Mouse (Mus musculus): Measurements from ENCODE around the gene Twf2. TPM values are rescaled to one million over a fixed set of nuclear protein-coding genes. Genes with fewer than 3 reads are reported as not detected.

Gene Twf2
- total RNA-seq, 4 experiments from 2014 or later, result 92.9 to 136 (median 118) TPM

DNA sequence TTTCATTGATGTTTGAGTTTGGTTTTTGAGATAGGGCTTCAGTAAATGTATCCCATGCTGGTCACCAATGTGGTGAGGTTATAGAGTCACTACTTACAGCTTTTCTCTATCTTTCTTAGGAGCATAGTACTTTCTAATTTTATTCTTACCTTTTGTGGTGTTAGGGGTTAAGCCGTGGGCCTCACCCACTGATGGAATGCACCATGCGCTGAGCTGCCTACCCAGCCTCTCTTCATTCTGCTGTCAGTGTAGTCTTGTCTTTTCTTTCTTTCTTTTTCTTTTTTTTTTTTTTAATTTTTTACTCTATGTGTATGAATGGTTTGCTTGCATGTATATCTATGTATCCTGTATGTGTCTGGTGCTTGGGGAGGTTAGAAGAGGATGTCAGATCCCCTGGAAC is 23.5 kb upstream of the Twf2 start:
- no peak for DNase-seq

- no peak for DNase-seq
These were observed 22.9 kb upstream of the Twf2 start for GRCm38 (mm10) chr9:106179964-106180363.

- no peak for DNase-seq
These were observed 20.8 kb upstream of the Twf2 start for GRCm38 (mm10) chr9:106182146-106182545.

DNA sequence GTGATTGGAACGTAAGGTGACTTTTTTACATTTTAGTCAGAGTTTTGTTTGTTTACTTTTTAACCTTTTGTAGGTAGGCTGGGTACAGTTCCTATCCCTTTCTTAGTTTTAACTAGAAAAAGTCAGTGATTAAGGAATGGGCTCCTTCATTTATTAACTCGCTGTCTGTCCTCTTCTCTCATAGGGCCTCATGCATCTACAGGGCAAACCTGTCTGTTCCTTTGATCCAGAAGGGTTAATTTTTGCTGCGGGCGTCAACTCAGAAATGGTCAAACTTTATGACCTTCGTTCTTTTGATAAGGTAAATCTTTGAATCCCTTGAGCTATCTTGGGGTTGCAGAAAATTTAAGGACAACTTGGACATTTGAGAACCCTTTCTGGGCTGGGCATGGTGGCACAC is 18.9 kb upstream of the Twf2 start:
- no peak for DNase-seq

DNA sequence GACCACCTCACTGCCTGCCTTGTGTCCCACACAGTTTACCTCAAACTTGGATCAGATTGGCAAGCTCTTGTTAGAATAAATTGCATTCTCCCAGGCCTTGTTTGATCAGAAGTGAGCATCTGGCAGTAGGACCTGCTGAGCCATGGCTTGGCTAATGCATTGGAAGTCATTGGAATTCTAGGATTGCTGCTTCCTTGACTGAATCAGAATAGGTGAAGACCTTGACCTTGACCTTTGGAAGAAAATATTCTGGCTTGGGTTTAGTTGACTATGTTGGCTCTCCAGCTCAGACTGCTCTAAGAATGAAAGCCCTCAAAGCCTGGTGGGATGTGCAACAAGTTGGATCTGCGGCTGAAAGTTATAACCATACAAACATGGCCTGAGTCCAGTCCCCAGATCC is 11.6 kb upstream of the Twf2 start:
- DNase-seq, result no peak

DNA sequence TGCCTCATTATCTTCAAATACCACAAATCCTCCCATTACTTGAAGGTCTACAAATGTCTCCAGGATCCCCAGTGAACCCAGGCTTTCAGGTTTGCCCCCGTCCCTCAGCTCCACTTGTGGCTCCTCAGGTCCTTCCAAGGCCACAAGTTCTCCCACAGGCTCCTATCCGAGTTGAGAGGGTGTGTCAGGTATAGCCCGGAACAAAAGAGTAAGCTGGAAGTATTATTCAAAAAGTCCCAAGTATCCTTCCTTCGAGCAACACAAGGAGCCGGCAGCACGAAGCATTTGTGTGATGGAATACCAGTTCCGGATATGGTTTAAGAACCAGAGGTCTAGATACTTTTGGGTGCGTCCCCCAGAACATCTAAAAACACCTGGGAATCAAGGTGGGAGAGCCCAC is 10.9 kb upstream of the Twf2 start:
- DNase-seq, result no peak

- DNase-seq, result no peak
These were observed 9.9 kb upstream of the Twf2 start for GRCm38 (mm10) chr9:106192998-106193397.

DNA sequence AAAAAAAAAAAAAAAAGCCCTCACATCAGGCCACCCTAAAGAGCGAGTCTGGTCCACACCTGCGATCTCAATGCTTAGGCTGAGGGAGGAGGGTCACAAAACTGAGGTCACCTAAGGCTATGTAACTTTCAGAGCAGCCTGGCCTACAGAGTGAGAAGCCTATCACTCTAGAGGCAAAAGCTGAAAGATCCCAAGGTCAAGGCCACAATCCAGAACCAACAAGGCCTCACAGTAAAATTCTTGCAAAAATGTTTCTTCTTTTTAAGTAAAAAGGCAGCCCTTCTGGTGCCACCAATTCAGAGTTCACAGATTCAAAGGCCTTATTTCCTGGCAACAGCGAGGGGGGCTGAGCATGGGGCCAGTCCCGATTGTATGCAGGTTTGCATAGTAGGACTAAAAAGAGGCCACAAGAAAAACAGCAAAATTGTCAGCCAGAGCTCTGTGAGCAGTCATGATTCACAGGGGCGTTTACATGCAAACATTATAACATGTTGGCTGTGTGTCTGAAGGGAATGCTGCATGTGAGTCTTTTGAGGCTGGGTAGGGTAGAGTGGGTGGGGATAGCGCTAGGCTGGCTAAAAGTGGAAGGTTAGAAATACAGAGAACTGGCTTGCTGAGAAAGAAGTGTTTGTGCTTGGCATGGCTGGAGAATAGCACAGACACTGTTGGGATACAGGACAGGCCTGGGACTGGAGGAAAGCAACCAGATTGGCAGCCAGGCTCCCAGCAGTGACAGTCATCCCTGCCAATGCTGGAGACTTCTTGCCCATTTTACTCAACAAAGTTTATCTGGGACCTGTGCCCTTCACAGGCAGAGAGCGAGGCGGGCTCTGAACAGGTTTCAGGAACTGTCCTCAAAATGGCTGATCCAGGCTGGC is 8.7 kb upstream of the Twf2 start:
- no peak for DNase-seq

DNA sequence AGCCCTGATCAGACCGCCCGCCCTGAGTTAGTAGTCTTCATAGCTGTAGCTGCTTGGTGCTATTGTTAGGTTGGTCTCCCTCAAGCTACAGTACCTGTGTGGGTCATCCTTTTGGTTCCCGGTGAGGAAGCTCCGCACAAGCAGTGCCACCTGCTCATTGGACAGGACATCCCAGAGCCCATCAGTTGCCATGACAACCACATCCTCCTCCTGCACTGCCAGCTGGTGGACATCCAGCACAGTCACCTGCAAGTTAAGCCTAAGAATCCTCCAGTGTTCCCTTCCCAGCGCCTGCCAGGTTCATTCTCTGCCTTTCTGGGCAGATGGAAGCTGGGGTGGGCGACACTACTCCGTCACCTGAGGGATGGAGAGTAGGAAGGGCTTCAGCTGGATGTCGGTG is 7.2 kb upstream of the Twf2 start:
- DNase-seq, result no peak

GRCm38 (mm10) chr9:106197081-106197713 is 5.7 kb upstream of the Twf2 start:
- no peak for DNase-seq

DNA sequence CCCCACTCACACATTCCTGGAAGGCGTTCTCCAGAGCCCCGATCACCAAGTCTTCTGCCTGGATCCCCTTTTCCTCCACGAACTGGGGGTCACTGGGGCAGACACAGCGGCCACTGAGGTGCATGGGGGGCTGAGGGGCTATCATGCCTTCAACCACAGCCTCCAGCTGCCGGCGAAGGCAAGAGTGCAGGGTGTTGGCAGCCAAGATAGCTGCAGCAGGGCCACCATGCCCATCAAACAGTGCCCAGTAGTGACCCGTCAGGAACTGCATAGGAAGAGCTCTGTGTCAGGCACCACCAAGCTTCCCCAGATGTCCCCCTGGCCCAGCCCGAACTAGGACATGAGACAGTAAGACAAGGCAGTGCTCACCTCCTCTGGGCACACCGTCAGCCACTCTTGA is 5.2 kb upstream of the Twf2 start:
- DNase-seq, result no peak

DNA sequence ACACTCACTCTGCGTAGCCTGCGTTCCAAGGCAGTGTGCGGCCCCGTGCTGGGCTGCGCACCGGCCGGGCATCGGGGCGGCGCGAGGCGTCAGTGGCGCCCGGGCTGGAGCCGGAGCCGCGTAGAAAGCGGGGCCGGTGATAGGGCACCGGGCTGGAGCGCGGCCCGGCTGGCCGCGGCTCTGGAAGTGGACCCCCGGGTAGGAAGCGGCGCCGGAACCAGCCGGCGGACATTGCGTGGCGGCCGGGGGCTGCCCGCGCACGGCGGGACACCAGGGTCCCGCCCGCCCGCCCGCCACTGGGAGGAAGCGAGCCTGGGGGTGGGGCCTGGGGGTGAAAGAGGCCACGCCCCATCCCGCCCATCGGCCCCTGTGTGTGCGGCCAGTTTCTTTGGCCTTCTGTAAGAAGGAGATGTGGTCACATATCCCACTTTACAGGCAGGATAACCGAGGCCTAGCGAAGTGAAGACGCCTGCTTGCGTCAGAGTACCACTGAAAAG is 3.9 kb upstream of the Twf2 start:
- DNase-seq, result no peak

DNA sequence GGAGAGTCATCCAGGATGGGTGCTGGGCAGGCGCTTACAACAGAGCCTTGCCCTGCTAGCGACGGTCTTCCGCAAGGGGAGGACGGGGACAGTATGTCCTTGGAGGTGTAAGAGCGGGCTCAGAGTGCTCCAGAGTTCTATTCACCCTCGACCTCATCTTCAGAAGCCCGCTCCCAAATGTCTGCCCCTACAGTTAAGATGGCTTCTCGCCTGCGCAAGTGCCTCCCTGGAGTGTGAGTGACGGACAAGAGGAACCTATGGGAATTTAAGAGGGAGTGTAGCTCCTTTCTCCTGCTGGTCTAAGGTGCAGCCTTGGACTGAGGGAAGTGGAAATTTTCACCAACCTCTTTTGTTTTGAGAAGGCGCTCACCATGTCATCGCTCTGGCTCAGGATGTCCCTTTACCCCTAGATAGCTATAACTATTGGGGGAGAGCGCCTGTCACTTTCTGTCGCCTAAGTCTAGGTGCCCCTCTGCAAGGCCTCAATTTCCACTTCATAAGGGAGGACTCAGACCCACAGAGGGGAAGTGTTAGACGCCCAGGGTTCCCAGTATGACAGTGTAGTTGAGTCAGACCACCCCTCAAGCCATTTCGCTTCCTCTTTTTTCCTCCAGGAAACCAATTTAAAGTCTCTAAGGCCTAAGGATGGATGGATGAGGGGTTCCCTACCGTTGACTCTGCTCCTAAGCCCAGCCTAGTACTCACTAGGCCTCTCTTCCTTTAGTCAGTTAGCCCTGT is 3.2 kb upstream of the Twf2 start, which contains the start of gene Ppm1m:
Ppm1m (minus strand) TSS at position 212 of the 738 bp plus-strand sequence.
- DNase-seq, result no peak

- no peak for DNase-seq
These were observed 1.0 kb upstream of the Twf2 start for GRCm38 (mm10) chr9:106201895-106202294.

DNA sequence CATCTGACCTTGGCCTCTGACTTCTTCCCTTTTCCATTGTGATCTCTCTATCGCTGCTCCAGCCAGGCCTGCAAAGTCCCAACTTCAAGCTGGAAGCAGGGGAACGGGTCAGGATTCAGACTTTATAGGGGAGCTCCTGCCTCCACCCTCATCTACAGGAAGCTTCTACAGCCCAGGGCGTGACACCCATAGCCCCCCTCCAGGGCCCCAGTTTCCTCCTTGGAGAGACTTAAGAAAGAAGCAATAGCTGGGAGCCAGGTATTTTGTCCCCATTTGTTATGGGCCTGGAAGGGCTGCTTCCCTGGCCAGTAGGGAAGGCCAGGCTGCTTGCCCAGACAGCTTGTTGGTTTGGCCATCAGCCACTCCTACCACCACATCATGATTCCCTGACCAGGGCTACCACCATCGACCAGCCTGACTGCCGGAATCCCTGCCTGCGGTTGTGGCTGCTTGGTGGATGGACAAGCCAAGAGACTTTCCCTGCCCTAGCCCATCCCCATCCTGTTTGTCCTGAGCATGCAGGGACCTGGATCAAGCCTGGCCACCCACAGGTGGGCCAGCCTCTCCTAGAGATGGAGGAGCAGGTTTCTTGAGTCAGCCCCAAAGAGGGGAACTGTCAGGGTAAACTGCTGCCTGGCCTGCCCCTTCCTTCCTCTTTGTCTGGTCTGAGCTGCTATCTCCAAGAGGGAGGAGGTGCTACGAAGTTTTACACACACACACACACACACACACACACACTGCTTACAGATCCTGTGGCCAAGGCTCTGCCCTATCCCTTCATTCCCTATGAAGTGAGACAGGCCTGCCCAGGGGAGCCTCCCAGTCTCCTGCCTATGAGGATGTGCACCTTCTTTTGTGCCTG is 1.3 kb downstream of the Twf2 start:
- no peak for DNase-seq

GRCm38 (mm10) chr9:106205713-106206290 is 2.9 kb downstream of the Twf2 start:
- peak; percentile 79 for DNase-seq

DNA sequence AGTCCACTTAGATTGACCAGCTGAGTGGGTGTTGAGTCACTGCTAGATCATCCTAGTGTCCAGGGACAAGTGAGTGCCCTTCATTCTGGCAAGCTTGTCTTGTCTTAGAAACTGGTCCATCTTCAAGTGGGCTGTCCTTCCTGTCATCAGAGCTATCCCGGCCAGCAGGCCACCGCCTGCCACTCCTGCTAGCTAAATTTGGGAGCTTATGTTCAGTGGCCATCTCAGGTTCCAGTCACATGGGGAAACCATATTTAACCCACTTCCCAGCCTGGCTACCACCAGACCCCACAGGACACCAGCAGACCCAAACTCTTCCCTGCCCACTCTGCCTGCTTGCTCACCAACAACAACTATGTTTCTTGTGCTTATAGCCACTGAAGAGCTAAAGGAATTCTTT is 3.6 kb downstream of the Twf2 start:
- no peak for DNase-seq

- no peak for DNase-seq
These were observed 5.3 kb downstream of the Twf2 start for GRCm38 (mm10) chr9:106208181-106208580.

GRCm38 (mm10) chr9:106209954-106210353 is 7.0 kb downstream of the Twf2 start:
- no peak for DNase-seq

- no peak for DNase-seq
These were observed 8.1 kb downstream of the Twf2 start for GRCm38 (mm10) chr9:106210853-106211609.
